Mouse (Mus musculus) lung, embryonic 15.5 days (tissue): Measurements from ENCODE around the gene Gpr132. TPM values are rescaled to one million over a fixed set of nuclear protein-coding genes. Genes with fewer than 3 reads are reported as not detected.
A peak's percentile ranks its signal among the peaks of the same experiment; 100 is the strongest.

Source experiments
- ATAC-seq: fragments of 200-750 bp; cut with Nextera tagmentation; 2 replicates; pipeline ENCODE4 v1.8.0; 2017; ENCODE audit warnings: moderate number of reproducible peaks, borderline replicate concordance; ENCODE audit not compliant: low FRiP score, low TSS enrichment; ENCODE audit errors: extremely low read depth
- H3K27ac ChIP-seq: fragments of 300-500 bp; sonication (generic); 2 replicates; pipeline ENCODE4 v1.5.1; 2015; ENCODE audit warnings: moderate library complexity, mild to moderate bottlenecking, inconsistent platforms
- H3K27me3 ChIP-seq: fragments of 300-500 bp; sonication (generic); 2 replicates; pipeline ENCODE4 v1.6.1; 2015; ENCODE audit warnings: inconsistent platforms
- H3K36me3 ChIP-seq: fragments of 300-500 bp; sonication (generic); 2 replicates; pipeline ENCODE4 v1.6.1; 2015; ENCODE audit warnings: inconsistent platforms
- H3K4me1 ChIP-seq: fragments of 300-500 bp; sonication (generic); 2 replicates; pipeline ENCODE4 v1.6.1; 2015; ENCODE audit warnings: inconsistent platforms
- H3K4me2 ChIP-seq: fragments of 300-500 bp; sonication (generic); 2 replicates; pipeline ENCODE4 v1.6.1; 2015; ENCODE audit warnings: inconsistent platforms, mild to moderate bottlenecking, moderate library complexity
- H3K4me3 ChIP-seq: fragments of 300-500 bp; sonication (generic); 2 replicates; pipeline ENCODE4 v1.5.1; 2015; ENCODE audit warnings: mild to moderate bottlenecking, inconsistent platforms
- H3K9ac ChIP-seq: fragments of 300-500 bp; sonication (generic); 2 replicates; pipeline ENCODE4 v1.6.1; 2015; ENCODE audit warnings: inconsistent platforms
- H3K9me3 ChIP-seq: fragments of 300-500 bp; sonication (generic); 2 replicates; pipeline ENCODE4 v1.6.1; 2016; ENCODE audit warnings: inconsistent platforms
- WGBS: fragments of 180-500 bp; shearing (Covaris S2); methylation state at CpG from one replicate; pipeline ENCODE4 v1.1.7; 2015; 5-methylcytosine and 5-hydroxymethylcytosine counted together
- polyA plus RNA-seq: library from polyadenylated mRNA; unstranded; fragments of >200 nt; fragmentation: Nextera tagmentation; extraction: Ambion mirVana; gene quantifications from 2 replicates; pipeline ENCODE4 v1.2.1, GENCODE M21; 2015

The Gpr132 gene
- polyA plus RNA-seq, 1 experiment from 2014 or later: 0.79 TPM

GRCm38 (mm10) chr12:112898960-112899359 is 30.9 kb upstream of the Gpr132 start:
- H3K27ac ChIP-seq: no peak overlapping the region
- H3K36me3 ChIP-seq: no peaks in the 10 kb centered on the region
- H3K27me3 ChIP-seq: no peaks in the 10 kb centered on the region; the same call in 1 of the 2 replicates
- no peak overlapping the region for H3K4me2 ChIP-seq
- no peak overlapping the region for H3K4me3 ChIP-seq
- no peak for ATAC-seq
- H3K9ac ChIP-seq: no peak overlapping the region
- 54% methylated on average over 4 of the region's 4 CpGs for WGBS
- peaks cover 14% of the 10 kb centered on the region; the same call in 1 of the 2 replicates for H3K4me1 ChIP-seq
- H3K9me3 ChIP-seq: no peaks in the 10 kb centered on the region

GRCm38 (mm10) chr12:112898351-112898750 is 30.3 kb upstream of the Gpr132 start:
- Histone ChIP-seq H3K9me3 (no peaks in the 10 kb centered on the region), H3K27me3 (no peaks in the 10 kb centered on the region; the same call in 1 of the 2 replicates), H3K9ac (no peak overlapping the region), H3K4me2 (no peak overlapping the region; the same call in 1 of the 2 replicates), H3K4me1 (peaks cover 14% of the 10 kb centered on the region; the same call in 1 of the 2 replicates), H3K4me3 (no peak overlapping the region), H3K36me3 (no peaks in the 10 kb centered on the region), H3K27ac (0 out of 2 replicates have a peak overlapping the region, but pooled peaks have one; percentile 65)
- ATAC-seq: no peak
- WGBS: 55% methylated on average over 12 of the region's 12 CpGs

DNA sequence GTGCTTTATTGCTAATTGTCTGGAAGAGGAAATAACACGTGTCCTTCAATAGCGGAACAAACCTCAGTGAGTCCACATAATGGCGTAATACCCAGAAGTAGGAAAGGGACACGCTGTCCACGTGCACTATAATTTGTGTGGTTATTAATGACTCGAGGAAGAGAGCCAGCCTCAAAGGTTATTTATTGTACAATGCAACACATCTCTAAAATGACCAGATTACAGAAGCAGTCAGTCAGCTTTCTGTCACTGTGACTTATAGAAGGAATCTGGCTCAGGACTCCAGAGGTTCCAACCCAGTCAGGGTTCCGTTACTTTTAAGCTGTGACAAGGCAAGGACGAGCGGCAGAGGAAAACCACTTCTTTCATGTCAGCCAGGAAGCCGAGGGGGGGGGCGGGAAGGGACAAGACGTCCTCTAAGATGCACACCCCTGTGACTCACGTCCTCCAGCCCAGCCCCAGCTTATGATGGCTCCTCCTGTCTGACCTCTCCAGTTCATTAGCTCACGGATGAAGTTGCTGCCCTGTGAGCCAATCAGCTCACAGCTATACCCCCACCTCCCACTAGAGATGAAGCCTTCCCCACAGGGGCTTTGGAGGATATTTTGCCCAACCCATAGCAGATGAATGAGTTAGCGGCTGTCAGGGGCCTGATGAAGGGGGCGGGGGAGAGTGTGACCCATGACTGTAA is 29.6 kb upstream of the Gpr132 start:
- no peaks in the 10 kb centered on the region for H3K36me3 ChIP-seq
- peak overlapping the region; percentile 7; the same call in 1 of the 2 replicates for H3K4me2 ChIP-seq
- peak overlapping the region; percentile 65 for H3K27ac ChIP-seq
- WGBS: 18% methylated on average over 16 of the region's 16 CpGs
- ATAC-seq: peak; percentile 74
- H3K27me3 ChIP-seq: no peaks in the 10 kb centered on the region; the same call in 1 of the 2 replicates
- H3K4me1 ChIP-seq: peaks cover 14% of the 10 kb centered on the region; the same call in 1 of the 2 replicates
- H3K9me3 ChIP-seq: no peaks in the 10 kb centered on the region
- no peak overlapping the region for H3K4me3 ChIP-seq
- no peak overlapping the region for H3K9ac ChIP-seq

- Histone ChIP-seq H3K9me3 (no peaks in the 10 kb centered on the region), H3K27ac (peak overlapping the region; percentile 76), H3K9ac (0 out of 2 replicates have a peak overlapping the region, but pooled peaks have one; percentile 13), H3K4me1 (peaks cover 14% of the 10 kb centered on the region; the same call in 1 of the 2 replicates), H3K27me3 (no peaks in the 10 kb centered on the region), H3K36me3 (no peaks in the 10 kb centered on the region), H3K4me2 (peak overlapping the region; percentile 28; the same call in 1 of the 2 replicates), H3K4me3 (no peak overlapping the region)
- WGBS: 58% methylated on average over 4 of the region's 4 CpGs
- ATAC-seq: no peak
Observed at GRCm38 (mm10) chr12:112894969-112895368, 26.9 kb upstream of the Gpr132 start.

- H3K4me3 ChIP-seq: no peak overlapping the region
- H3K27me3 ChIP-seq: no peaks in the 10 kb centered on the region
- H3K9ac ChIP-seq: no peak overlapping the region
- no peak for ATAC-seq
- peak overlapping the region; percentile 19; the same call in 1 of the 2 replicates for H3K4me2 ChIP-seq
- H3K4me1 ChIP-seq: peaks cover 14% of the 10 kb centered on the region; the same call in 1 of the 2 replicates
- H3K36me3 ChIP-seq: no peaks in the 10 kb centered on the region
- peak overlapping the region; percentile 76; the same call in 1 of the 2 replicates for H3K27ac ChIP-seq
- WGBS: 49% methylated on average over 11 of the region's 11 CpGs
- H3K9me3 ChIP-seq: no peaks in the 10 kb centered on the region
Observed at GRCm38 (mm10) chr12:112894303-112894884, 26.4 kb upstream of the Gpr132 start.

DNA sequence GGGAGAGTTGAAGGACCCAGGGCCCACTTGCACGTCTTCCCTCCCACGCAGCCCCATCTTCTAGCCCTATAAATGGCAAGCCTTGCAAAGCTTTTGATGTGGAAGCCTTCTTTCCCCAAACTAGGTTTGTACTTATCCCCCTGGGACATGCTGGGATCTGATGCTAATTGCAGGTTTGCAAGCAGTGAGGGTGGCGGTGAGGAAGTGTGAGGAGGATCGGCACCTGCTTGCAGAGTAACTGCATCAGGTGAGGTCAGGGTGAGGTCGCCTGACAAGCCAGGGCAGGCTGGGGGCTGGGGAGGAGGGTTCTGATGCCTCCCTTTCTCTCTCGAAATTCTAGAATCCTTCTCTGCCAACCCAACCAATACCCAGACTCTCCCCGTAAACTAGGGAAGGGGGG is 17.4 kb upstream of the Gpr132 start:
- ATAC-seq: no peak
- Histone ChIP-seq H3K9me3 (no peaks in the 10 kb centered on the region), H3K36me3 (no peaks in the 10 kb centered on the region), H3K27me3 (no peaks in the 10 kb centered on the region), H3K9ac (no peak overlapping the region), H3K4me2 (no peak overlapping the region), H3K27ac (no peak overlapping the region), H3K4me3 (no peak overlapping the region), H3K4me1 (no peaks in the 10 kb centered on the region)
- 51% methylated on average over 7 of the region's 7 CpGs for WGBS

- H3K4me2 ChIP-seq: no peak overlapping the region
- H3K4me3 ChIP-seq: no peak overlapping the region
- 59% methylated on average over 6 of the region's 6 CpGs for WGBS
- peaks cover 25% of the 10 kb centered on the region for H3K27me3 ChIP-seq
- H3K4me1 ChIP-seq: peaks cover 25% of the 10 kb centered on the region
- no peak for ATAC-seq
- H3K9me3 ChIP-seq: no peaks in the 10 kb centered on the region
- H3K27ac ChIP-seq: no peak overlapping the region
- no peak overlapping the region for H3K9ac ChIP-seq
- no peaks in the 10 kb centered on the region for H3K36me3 ChIP-seq
Observed at GRCm38 (mm10) chr12:112881301-112881815, 13.3 kb upstream of the Gpr132 start.

DNA sequence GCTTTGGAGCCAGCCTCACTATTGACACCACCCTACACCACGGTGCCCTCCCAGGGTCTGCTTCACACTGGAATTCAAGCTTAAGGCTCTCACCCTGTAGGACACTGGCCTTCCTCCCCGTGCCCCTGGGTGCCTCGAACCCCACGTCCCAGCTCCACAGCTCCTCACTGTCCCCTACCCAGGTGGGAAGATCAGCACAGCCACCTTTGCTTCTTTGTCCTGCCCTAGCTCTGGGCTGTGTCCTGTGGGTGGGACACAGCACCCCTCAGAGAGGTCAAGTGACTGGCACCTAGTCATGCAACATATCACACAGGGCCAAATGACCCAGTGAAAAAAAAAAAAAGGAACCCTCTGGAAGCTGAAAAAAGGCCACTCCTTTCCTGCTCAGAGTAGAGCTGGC is 12.6 kb upstream of the Gpr132 start:
- Histone ChIP-seq H3K27me3 (peaks cover 32% of the 10 kb centered on the region), H3K36me3 (no peaks in the 10 kb centered on the region), H3K4me2 (no peak overlapping the region), H3K4me3 (no peak overlapping the region), H3K9me3 (no peaks in the 10 kb centered on the region), H3K4me1 (peaks cover 32% of the 10 kb centered on the region), H3K9ac (no peak overlapping the region), H3K27ac (no peak overlapping the region)
- ATAC-seq: no peak
- 67% methylated on average over 4 of the region's 4 CpGs for WGBS

DNA sequence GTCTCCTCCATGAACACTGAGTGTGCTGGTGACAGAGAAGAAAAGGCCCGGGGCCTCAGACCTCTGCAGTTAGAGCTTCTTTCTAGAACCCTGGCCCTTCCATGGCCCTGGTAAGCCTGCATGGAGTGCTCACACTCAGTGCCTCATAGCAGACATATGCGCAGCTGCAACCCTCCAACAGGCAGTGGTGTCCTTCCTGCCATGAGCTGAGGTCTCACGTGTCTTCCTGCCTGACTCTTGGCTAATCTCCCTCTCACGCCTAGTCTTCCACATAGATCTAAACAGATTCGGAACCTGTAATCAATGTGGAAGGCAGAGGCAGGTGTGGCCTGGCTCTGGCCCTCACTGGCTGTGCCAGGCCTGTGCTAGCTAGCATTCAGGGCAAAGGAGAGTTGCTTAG is 11.7 kb upstream of the Gpr132 start:
- WGBS: 74% methylated on average over 5 of the region's 5 CpGs
- Histone ChIP-seq H3K4me1 (peaks cover 32% of the 10 kb centered on the region), H3K27me3 (peaks cover 41% of the 10 kb centered on the region), H3K36me3 (no peaks in the 10 kb centered on the region), H3K9me3 (no peaks in the 10 kb centered on the region), H3K4me3 (no peak overlapping the region), H3K4me2 (no peak overlapping the region), H3K9ac (no peak overlapping the region), H3K27ac (no peak overlapping the region)
- no peak for ATAC-seq

DNA sequence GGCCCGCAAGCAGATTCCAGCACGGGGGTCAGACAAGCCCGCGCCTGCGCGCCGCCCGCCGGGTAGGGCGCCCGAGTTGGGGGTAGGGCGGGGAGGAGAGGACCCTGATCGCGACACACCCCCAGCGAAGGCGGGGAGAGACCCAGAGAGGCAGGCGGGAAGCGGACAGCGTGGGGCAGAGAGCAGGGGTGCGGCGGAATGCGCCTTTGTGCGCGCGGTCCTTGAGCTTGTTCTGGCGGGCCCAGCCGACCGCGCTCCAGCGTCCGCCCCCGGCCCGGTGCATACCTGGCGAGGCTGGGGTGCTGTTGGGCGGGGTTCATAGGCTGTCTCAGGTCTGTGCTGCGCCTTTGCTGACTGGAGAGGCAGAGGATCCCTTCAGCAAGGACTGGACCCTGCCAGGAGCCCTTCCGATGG is 9.6 kb upstream of the Gpr132 start:
- H3K4me2 ChIP-seq: peak overlapping the region; percentile 80
- no peaks in the 10 kb centered on the region for H3K9me3 ChIP-seq
- peak overlapping the region; percentile 34 for H3K9ac ChIP-seq
- H3K36me3 ChIP-seq: no peaks in the 10 kb centered on the region
- WGBS: under 1% methylated on average over 36 of the region's 37 CpGs
- peaks cover 42% of the 10 kb centered on the region for H3K4me1 ChIP-seq
- peak overlapping the region; percentile 40 for H3K4me3 ChIP-seq
- peak; percentile 60 for ATAC-seq
- H3K27me3 ChIP-seq: peaks cover 62% of the 10 kb centered on the region
- peak overlapping the region; percentile 61; the same call in 1 of the 2 replicates for H3K27ac ChIP-seq

DNA sequence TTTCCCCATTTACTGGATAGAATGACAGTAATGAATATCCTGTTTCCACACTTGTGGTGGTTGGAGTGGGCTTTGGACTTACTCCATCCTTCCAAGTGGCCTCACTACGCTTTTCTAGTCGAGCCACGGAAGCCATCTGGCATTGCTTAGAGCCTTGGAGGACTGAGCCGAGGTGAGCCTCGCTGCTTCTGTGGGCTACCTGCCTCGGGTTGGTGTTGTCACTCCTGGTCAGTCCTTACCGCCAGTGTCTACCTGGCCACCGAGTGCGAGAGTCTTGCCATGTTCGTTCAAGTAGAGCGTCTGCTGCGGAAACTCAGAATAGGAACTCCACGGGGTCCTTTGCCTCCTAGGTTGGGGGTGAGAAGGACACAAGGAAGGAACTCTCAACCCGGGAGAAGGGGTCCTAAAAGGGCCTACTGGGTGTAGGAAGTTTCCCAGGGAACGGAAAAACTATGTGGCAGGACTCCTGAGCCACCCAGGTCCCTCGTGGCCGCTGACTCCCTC is 9.1 kb upstream of the Gpr132 start:
- Histone ChIP-seq H3K9ac (peak overlapping the region; percentile 34), H3K36me3 (no peaks in the 10 kb centered on the region), H3K4me3 (peak overlapping the region; percentile 40), H3K4me2 (peak overlapping the region; percentile 80), H3K4me1 (peaks cover 42% of the 10 kb centered on the region), H3K27me3 (peaks cover 67% of the 10 kb centered on the region), H3K27ac (0 out of 2 replicates have a peak overlapping the region, but pooled peaks have one; percentile 61), H3K9me3 (no peaks in the 10 kb centered on the region)
- ATAC-seq: no peak
- 5% methylated on average over 17 of the region's 17 CpGs for WGBS
